In genomic region chr8:121418081-121418480, GRCm38 (mm10) we compare ENCODE assay signal across 14 mouse cellular contexts.
DNase-seq lines count a peak whose midpoint lies in the region; ATAC-seq and TF ChIP-seq lines count a peak whose summit lies in the region.
"Had no signal": no experiment of that assay in that cellular context is flagged by ENCODE, and none has a peak within 500 bp of the region (broad histone marks: within the 10 kb centered on the region; RNA-seq: fewer than 3 reads in every experiment).

No protein-coding gene starts in this region.

- H3K36me3 ChIP-seq in kidney, postnatal 0 days (ENCODE audit: insufficient read depth, low read length): no peaks in the 10 kb centered on the region
- H3K36me3 ChIP-seq in heart, embryonic 16.5 days (ENCODE audit: control insufficient read depth, insufficient read depth): no peaks in the 10 kb centered on the region
- no peaks in the 10 kb centered on the region for H3K36me3 ChIP-seq in liver, postnatal 0 days (replicated peaks; ENCODE audit: insufficient read depth, low read length)
- H3K36me3 ChIP-seq: limb, embryonic 13.5 days had no signal

- peak; percentile 43; the same call in 1 of the 2 replicates for ATAC-seq in kidney, postnatal 0 days (replicated peaks; ENCODE audit: low FRiP score, low read depth)
- peak; percentile 52; the same call in 1 of the 2 replicates for ATAC-seq in heart, embryonic 16.5 days (replicated peaks; ENCODE audit: extremely low read depth, insufficient read depth, low FRiP score)
- peak; percentile 40 for ATAC-seq in liver, postnatal 0 days
- ATAC-seq: intestine, postnatal 0 days had no signal

- no peak for TF ChIP-seq CTCF in kidney, postnatal 0 days (IDR thresholded peaks at IDR 0.05; ENCODE audit: low read depth)
- no peak for TF ChIP-seq CTCF in liver, postnatal 0 days (IDR thresholded peaks at IDR 0.05; ENCODE audit: low read depth)

- no peak overlapping the region for H3K4me3 ChIP-seq in kidney, postnatal 0 days (replicated peaks; ENCODE audit: low read depth, low read length)
- H3K4me3 ChIP-seq in heart, embryonic 16.5 days (ENCODE audit: low read length): no peak overlapping the region
- no peak overlapping the region for H3K4me3 ChIP-seq in liver, postnatal 0 days (ENCODE audit: low read depth, low read length)
- H3K4me3 ChIP-seq: limb, embryonic 13.5 days; myocyte had no signal

- H3K4me1 ChIP-seq in kidney, postnatal 0 days (replicated peaks; ENCODE audit: insufficient read depth, low read length): peaks cover 10% of the 10 kb centered on the region; the same call in 1 of the 2 replicates
- H3K4me1 ChIP-seq in heart, embryonic 16.5 days (ENCODE audit: control insufficient read depth, insufficient read depth, low read length): peaks cover 10% of the 10 kb centered on the region
- 0 out of 2 replicates have a peak, but pooled peaks cover 3% of the 10 kb centered on the region for H3K4me1 ChIP-seq in liver, postnatal 0 days (ENCODE audit: insufficient read depth)

- H3K9ac ChIP-seq in kidney, postnatal 0 days (ENCODE audit: low read depth, low read length): no peak overlapping the region
- H3K9ac ChIP-seq in heart, embryonic 16.5 days (ENCODE audit: low read length): no peak overlapping the region
- no peak overlapping the region for H3K9ac ChIP-seq in liver, postnatal 0 days (replicated peaks)
- H3K9ac ChIP-seq: limb, embryonic 13.5 days had no signal

- DNase-seq in adrenal gland, adult 8-10 months: peak; percentile 30
- no peak for DNase-seq in adrenal gland, postnatal 4 days (ENCODE audit: low spot score in 2 of 2)
- peak; percentile 87 for DNase-seq in kidney, postnatal 0 days (ENCODE audit: low spot score)
- no peak for DNase-seq in kidney, postnatal 25 days
- peak; percentile 34 for DNase-seq in liver, postnatal 0 days
- DNase-seq in c-Kit-positive CD71-positive TER-119-positive erythroid progenitor cells, embryonic 14.5 days (ENCODE audit: low spot score): no peak
- no peak for DNase-seq in layer of hippocampus, postnatal 10 days (ENCODE audit: low spot score in 2 of 2)
- DNase-seq: cerebellum, adult 9-11 months; layer of hippocampus, adult 9-11 months; retina, postnatal 1 day had no signal

- H3K27me3 ChIP-seq in kidney, postnatal 0 days (ENCODE audit: insufficient read depth, low read length): no peaks in the 10 kb centered on the region
- H3K27me3 ChIP-seq in heart, embryonic 16.5 days (ENCODE audit: control insufficient read depth, insufficient read depth, low read length): no peaks in the 10 kb centered on the region
- H3K27me3 ChIP-seq in liver, postnatal 0 days (ENCODE audit: insufficient read depth, low read length): no peaks in the 10 kb centered on the region
- H3K27me3 ChIP-seq: limb, embryonic 13.5 days had no signal

- TF ChIP-seq EP300 in liver, postnatal 0 days (IDR thresholded peaks at IDR 0.05; ENCODE audit: low read depth): no peak

- no peak overlapping the region for H3K4me2 ChIP-seq in kidney, postnatal 0 days (ENCODE audit: low read length)
- H3K4me2 ChIP-seq in heart, embryonic 16.5 days (ENCODE audit: low read depth, low read length): no peak overlapping the region
- H3K4me2 ChIP-seq in liver, postnatal 0 days (ENCODE audit: low read depth, low read length): no peak overlapping the region
- H3K4me2 ChIP-seq: limb, embryonic 13.5 days had no signal

- H3K9me3 ChIP-seq in kidney, postnatal 0 days (replicated peaks; ENCODE audit: low read length): no peaks in the 10 kb centered on the region
- peaks cover 4% of the 10 kb centered on the region; the same call in 1 of the 2 replicates for H3K9me3 ChIP-seq in heart, embryonic 16.5 days (replicated peaks; ENCODE audit: control insufficient read depth, low read length)
- no peaks in the 10 kb centered on the region for H3K9me3 ChIP-seq in liver, postnatal 0 days (ENCODE audit: low read length)

- WGBS in kidney, postnatal 0 days: 25% methylated on average over 6 of the region's 6 CpGs
- WGBS in heart, embryonic 16.5 days: 25% methylated on average over 6 of the region's 6 CpGs
- 42% methylated on average over 6 of the region's 6 CpGs for WGBS in liver, postnatal 0 days (ENCODE audit: insufficient replicate concordance)

- no peak overlapping the region for H3K27ac ChIP-seq in kidney, postnatal 0 days
- H3K27ac ChIP-seq in heart, embryonic 16.5 days (ENCODE audit: low read length): no peak overlapping the region
- peak overlapping the region; percentile 22; the same call in 1 of the 2 replicates for H3K27ac ChIP-seq in liver, postnatal 0 days (ENCODE audit: low read depth)
- H3K27ac ChIP-seq: limb, embryonic 13.5 days had no signal

Comparison
In these comparisons a context has a peak if more than half of its experiments do, and no peak if none do; other contexts are left out.
1. DNase-seq: peak in adrenal gland, adult 8-10 months (single experiment), kidney, postnatal 0 days (single experiment) and liver, postnatal 0 days (single experiment); none in adrenal gland, postnatal 4 days (0 of 2), kidney, postnatal 25 days (0 of 2), c-Kit-positive CD71-positive TER-119-positive erythroid progenitor cells, embryonic 14.5 days (single experiment) and layer of hippocampus, postnatal 10 days (0 of 2).
2. Peak in every context shown above with its lines, with median percentiles within 50 percentile points of each other: ATAC-seq.